Mouse (Mus musculus) C2C12 (cell line): ENCODE measurements around the gene Myrf.

ENCODE experiments used
- CTCF ChIP-seq: IDR thresholded peaks from one replicate; pipeline ENCODE4 v1.5.1; 2011; ENCODE audit not compliant: control insufficient read depth, insufficient read depth, insufficient read length
- FOSL1 ChIP-seq: IDR thresholded peaks from one replicate; pipeline ENCODE4 v1.8.0; 2011; ENCODE audit warnings: mild to moderate bottlenecking, low read length; ENCODE audit not compliant: poor library complexity, insufficient read depth, severe bottlenecking

- TF ChIP-seq FOSL1 (no peak), CTCF (no peak)
Measured at GRCm38 (mm10) chr19:10221585-10221984, 19.0 kb downstream of the Myrf start.
